Mouse (Mus musculus): Measurements from ENCODE around the gene Atp10b. TPM values are rescaled to one million over a fixed set of nuclear protein-coding genes. Genes with fewer than 3 reads are reported as not detected.

Gene Atp10b
- total and polyA plus RNA-seq, 3 experiments: 0.10 TPM; not detected in 2

GRCm38 (mm10) chr11:43311000-43311399 lies 161.3 kb downstream of the Atp10b start:
- no peak overlapping the region for H3K9ac ChIP-seq (ENCODE audit: low read depth, low read length)
- WGBS: 42% methylated on average over 1 of the region's 1 CpGs
- no peak overlapping the region for H3K4me3 ChIP-seq
- H3K4me1 ChIP-seq (ENCODE audit: control insufficient read depth, insufficient read depth, low read length): no peaks in the 10 kb centered on the region
- no peaks in the 10 kb centered on the region for H3K79me2 ChIP-seq (replicated peaks; ENCODE audit: control insufficient read depth, insufficient read depth, low read length)
- no peak overlapping the region for H3K27ac ChIP-seq
- H3K36me3 ChIP-seq (ENCODE audit: control insufficient read depth, insufficient read depth, low read length): no peaks in the 10 kb centered on the region
- H3K27me3 ChIP-seq (ENCODE audit: control insufficient read depth, insufficient read depth, low read length): no peaks in the 10 kb centered on the region
- no peak for DNase-seq
- intact Hi-C loops (cut with DNase I): no loop called here
- TF ChIP-seq POLR2A (IDR thresholded peaks at IDR 0.05; ENCODE audit: insufficient read depth, low read depth, low read length) (no peak), EP300 (IDR thresholded peaks at IDR 0.05; ENCODE audit: insufficient read depth, low read depth, low read length) (no peak), CTCF (IDR thresholded peaks at IDR 0.05) (no peak)

Other genes with a start within 250 kb of the Atp10b start
- gene Gm9972, start 114.1 kb upstream of the Atp10b start, total RNA-seq (2021): not detected
- not detected in 2 replicates for gene Gm9972, start 114.1 kb upstream of the Atp10b start, polyA plus RNA-seq (2012; rRNA removed)